Mouse (Mus musculus) heart, adult 2 months (tissue): ENCODE data around the gene Map2k6.

Experiments
- CTCF ChIP-seq: fragments of 200-600 bp; IDR thresholded peaks from 2 replicates; pipeline ENCODE4 v1.8.1; 2022; ENCODE audit warnings: antibody characterized with exemption, mild to moderate bottlenecking, moderate library complexity
- EP300 ChIP-seq: fragments of 200-500 bp; IDR thresholded peaks from 2 replicates; pipeline ENCODE4 v1.6.1; 2011; ENCODE audit warnings: low read depth, low read length, control low read depth; ENCODE audit not compliant: insufficient read depth
- POLR2A ChIP-seq: fragments of 200-500 bp; IDR thresholded peaks from 2 replicates; pipeline ENCODE4 v1.6.1; 2011; ENCODE audit warnings: mild to moderate bottlenecking, low read depth, low read length, control low read depth; ENCODE audit not compliant: insufficient read depth

DNA sequence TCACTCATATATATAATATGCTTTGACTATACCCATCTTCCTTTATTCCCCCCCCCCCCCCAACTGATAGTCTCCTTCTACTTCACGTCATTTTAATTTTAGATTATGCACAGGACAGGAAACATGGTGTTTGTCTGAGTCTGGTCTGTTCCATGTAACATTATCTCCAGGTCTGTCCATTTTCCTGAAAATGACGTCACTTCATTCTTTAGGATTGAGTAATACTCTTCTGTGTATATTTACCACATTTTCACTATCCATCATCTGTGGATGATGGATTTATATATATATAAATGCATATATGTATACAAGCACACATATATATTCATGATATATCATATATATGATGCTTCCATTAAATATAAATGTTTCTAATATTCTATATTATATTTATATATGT, 70.1 kb downstream of the Map2k6 start:
- TF ChIP-seq EP300 (no peak), CTCF (no peak), POLR2A (no peak)
